Mouse (Mus musculus) heart, embryonic 13.5 days (tissue): ENCODE data around the gene Gtf2f2. TPM values are rescaled to one million over a fixed set of nuclear protein-coding genes. Genes with fewer than 3 reads are reported as not detected.
"Not testable (repeated sequence)": the region's sequence is repeated elsewhere in the genome, so short reads cannot be mapped to it uniquely, and the experiment has no call there.

Source experiments
- ATAC-seq: fragments of 200-750 bp; cut with Nextera tagmentation; 2 replicates; pipeline ENCODE4 v1.8.0; 2017; ENCODE audit warnings: moderate TSS enrichment; ENCODE audit not compliant: insufficient number of reproducible peaks, low FRiP score, low TSS enrichment; ENCODE audit errors: extremely low read depth
- H3K27ac ChIP-seq: fragments of 300-500 bp; sonication (generic); replicated peaks from 2 replicates; pipeline ENCODE4 v1.5.1; 2015; ENCODE audit warnings: moderate library complexity, mild to moderate bottlenecking, inconsistent platforms
- H3K27me3 ChIP-seq: fragments of 300-500 bp; sonication (generic); replicated peaks from 2 replicates; pipeline ENCODE4 v1.6.1; 2015; ENCODE audit warnings: mild to moderate bottlenecking, inconsistent platforms
- H3K36me3 ChIP-seq: fragments of 300-500 bp; sonication (generic); 2 replicates; pipeline ENCODE4 v1.6.1; 2015; ENCODE audit warnings: mild to moderate bottlenecking, inconsistent platforms
- H3K4me1 ChIP-seq: fragments of 300-500 bp; sonication (generic); 2 replicates; pipeline ENCODE4 v1.6.1; 2015; ENCODE audit warnings: inconsistent platforms
- H3K4me2 ChIP-seq: fragments of 300-500 bp; sonication (generic); 2 replicates; pipeline ENCODE4 v1.6.1; 2015; ENCODE audit warnings: inconsistent platforms, mild to moderate bottlenecking, moderate library complexity
- H3K4me3 ChIP-seq: fragments of 300-500 bp; sonication (generic); 2 replicates; pipeline ENCODE4 v1.5.1; 2015; ENCODE audit warnings: moderate library complexity, mild to moderate bottlenecking, inconsistent platforms
- H3K9ac ChIP-seq: fragments of 300-500 bp; sonication (generic); 2 replicates; pipeline ENCODE4 v1.6.1; 2015; ENCODE audit warnings: inconsistent platforms, mild to moderate bottlenecking, moderate library complexity
- H3K9me3 ChIP-seq: fragments of 300-500 bp; sonication (generic); 2 replicates; pipeline ENCODE4 v1.6.1; 2016; ENCODE audit warnings: inconsistent platforms
- WGBS: fragments of 180-500 bp; shearing (Covaris S2); methylation state at CpG from one replicate; pipeline ENCODE4 v1.1.7; 2015; ENCODE audit warnings: mixed read lengths; 5-methylcytosine and 5-hydroxymethylcytosine counted together
- polyA plus RNA-seq: library from polyadenylated mRNA; unstranded; fragments of >200 nt; fragmentation: Nextera tagmentation; extraction: Ambion mirVana; gene quantifications from 2 replicates; pipeline ENCODE4 v1.2.1, GENCODE M21; 2015

Gene Gtf2f2
- polyA plus RNA-seq, 1 experiment from 2014 or later: 26.9 TPM

- no peak overlapping the region for H3K9ac ChIP-seq
- no peak overlapping the region for H3K4me2 ChIP-seq
- H3K27me3 ChIP-seq: no peaks in the 10 kb centered on the region
- WGBS: 88% methylated on average over 9 of the region's 9 CpGs
- H3K4me3 ChIP-seq: no peak overlapping the region
- peaks cover 2% of the 10 kb centered on the region; the same call in 1 of the 2 replicates for H3K4me1 ChIP-seq
- no peak overlapping the region for H3K27ac ChIP-seq
- no peak for ATAC-seq
- no peaks in the 10 kb centered on the region for H3K9me3 ChIP-seq
- no peaks in the 10 kb centered on the region for H3K36me3 ChIP-seq
Observed at GRCm38 (mm10) chr14:75962250-75962649, 48.4 kb downstream of the Gtf2f2 start.

GRCm38 (mm10) chr14:75954766-75955165, 55.9 kb downstream of the Gtf2f2 start, which contains the start of gene Kctd4:
Gene Kctd4, plus strand, starts transcription at chr14:75955009.
- Histone ChIP-seq H3K27ac (no peak within 1 kb of the TSS), H3K27me3 (no peaks in the 10 kb centered on the region), H3K4me3 (no peak within 1 kb of the TSS), H3K4me1 (no peaks in the 10 kb centered on the region), H3K36me3 (no peaks in the 10 kb centered on the region), H3K4me2 (no peak within 1 kb of the TSS), H3K9me3 (no peaks in the 10 kb centered on the region), H3K9ac (no peak within 1 kb of the TSS)
- ATAC-seq: no peak
- WGBS: 83% methylated on average over 7 of the region's 7 CpGs

GRCm38 (mm10) chr14:75953011-75953410, 57.7 kb downstream of the Gtf2f2 start:
- Histone ChIP-seq H3K4me2 (no peak overlapping the region), H3K9ac (no peak overlapping the region), H3K4me1 (no peaks in the 10 kb centered on the region), H3K9me3 (no peaks in the 10 kb centered on the region), H3K27me3 (no peaks in the 10 kb centered on the region), H3K36me3 (peaks cover 6% of the 10 kb centered on the region), H3K4me3 (no peak overlapping the region), H3K27ac (no peak overlapping the region)
- ATAC-seq: no peak
- WGBS: 66% methylated on average over 2 of the region's 2 CpGs

- Histone ChIP-seq H3K4me1 (peaks cover 4% of the 10 kb centered on the region), H3K9me3 (no peaks in the 10 kb centered on the region), H3K27me3 (no peaks in the 10 kb centered on the region), H3K27ac (no peak overlapping the region), H3K4me3 (no peak overlapping the region), H3K36me3 (peaks cover 6% of the 10 kb centered on the region), H3K9ac (no peak overlapping the region), H3K4me2 (no peak overlapping the region)
- ATAC-seq: no peak
- WGBS: 46% methylated on average over 3 of the region's 3 CpGs
Observed at GRCm38 (mm10) chr14:75947674-75948073, 63.0 kb downstream of the Gtf2f2 start.

DNA sequence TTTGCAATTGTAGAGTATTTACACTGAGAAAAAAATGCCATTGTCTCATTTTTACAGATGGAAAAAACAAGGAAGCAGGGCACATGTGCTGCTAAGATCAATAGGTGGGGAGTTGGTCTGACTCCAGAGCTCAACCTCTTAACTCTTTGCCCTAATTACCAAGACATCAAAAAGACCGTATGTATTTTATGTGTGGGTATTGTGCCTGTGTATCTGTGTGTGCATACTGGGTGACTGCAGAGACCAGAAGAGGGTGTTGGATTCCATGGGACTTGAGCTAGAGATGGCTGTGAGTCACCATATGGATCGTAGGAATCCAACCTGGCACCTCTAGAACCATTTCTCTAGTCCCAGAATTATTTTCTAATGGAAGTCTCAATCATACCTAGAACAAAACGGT, 68.3 kb downstream of the Gtf2f2 start:
- Histone ChIP-seq H3K27me3 (no peaks in the 10 kb centered on the region), H3K36me3 (no peaks in the 10 kb centered on the region), H3K27ac (no peak overlapping the region), H3K9me3 (no peaks in the 10 kb centered on the region), H3K4me1 (no peaks in the 10 kb centered on the region), H3K4me2 (no peak overlapping the region), H3K4me3 (no peak overlapping the region), H3K9ac (no peak overlapping the region)
- ATAC-seq: no peak
- WGBS: 96% methylated on average over 3 of the region's 3 CpGs

GRCm38 (mm10) chr14:75941500-75941899, 69.2 kb downstream of the Gtf2f2 start:
- Histone ChIP-seq H3K27ac (no peak overlapping the region), H3K36me3 (no peaks in the 10 kb centered on the region), H3K4me2 (no peak overlapping the region), H3K9me3 (no peaks in the 10 kb centered on the region), H3K4me3 (no peak overlapping the region), H3K9ac (no peak overlapping the region), H3K4me1 (no peaks in the 10 kb centered on the region), H3K27me3 (no peaks in the 10 kb centered on the region)
- WGBS: 86% methylated on average over 1 of the region's 1 CpGs
- ATAC-seq: no peak

GRCm38 (mm10) chr14:75937714-75938113, 73.0 kb downstream of the Gtf2f2 start:
- Histone ChIP-seq H3K27ac (no peak overlapping the region), H3K4me1 (no peaks in the 10 kb centered on the region), H3K4me3 (no peak overlapping the region), H3K9ac (no peak overlapping the region), H3K9me3 (no peaks in the 10 kb centered on the region), H3K36me3 (no peaks in the 10 kb centered on the region), H3K4me2 (no peak overlapping the region), H3K27me3 (no peaks in the 10 kb centered on the region)
- ATAC-seq: no peak
- WGBS: 79% methylated on average over 1 of the region's 1 CpGs

DNA sequence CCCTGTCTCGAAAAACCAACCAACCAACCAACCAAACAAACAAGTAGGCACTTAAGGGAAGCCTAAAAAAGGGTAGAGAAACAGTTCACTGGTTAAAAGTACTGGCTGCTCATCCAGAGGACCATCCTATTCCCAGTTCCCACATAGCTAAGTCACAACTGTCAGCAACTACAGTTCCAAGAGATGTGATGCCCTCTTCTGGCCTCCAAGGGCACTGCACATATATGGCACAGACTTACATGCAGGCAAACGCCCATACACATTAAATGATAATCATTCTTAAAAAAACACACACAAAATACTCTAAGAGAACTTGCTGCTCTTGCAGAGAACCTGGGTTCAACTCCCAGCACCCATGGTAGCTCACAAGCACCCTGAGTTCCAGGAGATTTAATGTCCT, 76.3 kb downstream of the Gtf2f2 start:
- no peaks in the 10 kb centered on the region for H3K9me3 ChIP-seq
- H3K27ac ChIP-seq: no peak overlapping the region
- no peak overlapping the region for H3K4me2 ChIP-seq
- H3K4me3 ChIP-seq: no peak overlapping the region
- no peaks in the 10 kb centered on the region for H3K27me3 ChIP-seq
- no peaks in the 10 kb centered on the region for H3K36me3 ChIP-seq
- no peak overlapping the region for H3K9ac ChIP-seq
- no peaks in the 10 kb centered on the region for H3K4me1 ChIP-seq
- 83% methylated on average over 2 of the region's 2 CpGs for whole genome bisulfite sequencing
- ATAC-seq: no peak

GRCm38 (mm10) chr14:75931266-75931665, 79.4 kb downstream of the Gtf2f2 start:
- H3K27ac ChIP-seq: no peak overlapping the region
- H3K4me2 ChIP-seq: no peak overlapping the region
- no peaks in the 10 kb centered on the region for H3K9me3 ChIP-seq
- WGBS: 94% methylated on average over 23 of the region's 23 CpGs
- no peak for ATAC-seq
- H3K36me3 ChIP-seq: no peaks in the 10 kb centered on the region
- H3K27me3 ChIP-seq: no peaks in the 10 kb centered on the region
- H3K4me1 ChIP-seq: no peaks in the 10 kb centered on the region
- H3K9ac ChIP-seq: no peak overlapping the region
- no peak overlapping the region for H3K4me3 ChIP-seq

GRCm38 (mm10) chr14:75929713-75930112, 81.0 kb downstream of the Gtf2f2 start:
- whole genome bisulfite sequencing: 88% methylated on average over 8 of the region's 8 CpGs
- H3K4me3 ChIP-seq, H3K36me3 ChIP-seq, H3K4me1 ChIP-seq, H3K4me2 ChIP-seq, H3K27ac ChIP-seq, H3K27me3 ChIP-seq, ATAC-seq, H3K9me3 ChIP-seq, H3K9ac ChIP-seq: not testable (repeated sequence)

DNA sequence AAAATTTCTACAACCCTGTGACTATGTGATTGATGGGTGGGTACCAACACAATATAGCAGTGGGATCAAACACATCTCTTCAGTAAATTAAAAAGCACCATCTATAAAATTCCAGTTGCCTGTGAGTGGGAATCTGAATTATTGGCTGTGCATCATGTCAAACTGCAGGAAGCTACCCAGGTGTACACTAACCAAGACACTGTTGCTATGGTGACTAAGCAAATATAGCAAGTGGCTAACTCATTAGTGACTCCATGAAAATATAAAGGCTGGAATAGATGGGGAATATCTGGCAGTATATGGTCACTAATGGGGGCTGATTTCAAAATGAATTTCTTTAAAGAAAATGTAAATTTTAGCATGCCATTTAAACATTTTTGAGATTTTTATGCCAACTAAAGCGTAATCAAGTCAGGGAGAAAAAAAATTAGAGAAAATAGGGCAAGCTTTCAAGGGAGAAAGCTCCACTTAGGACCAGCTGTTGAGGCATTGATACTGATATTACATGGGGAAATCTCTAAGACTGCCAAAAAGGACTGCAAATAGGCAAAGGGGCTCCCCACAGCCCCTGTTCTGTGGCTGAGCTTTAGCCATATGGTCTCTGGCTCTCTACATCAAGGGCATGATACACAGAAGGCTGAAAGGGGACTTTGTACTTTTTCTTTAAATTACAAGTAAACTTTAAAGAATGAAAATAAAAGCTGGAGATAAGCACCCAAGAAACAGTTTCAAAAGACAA, 87.2 kb downstream of the Gtf2f2 start:
- no peaks in the 10 kb centered on the region for H3K27me3 ChIP-seq
- WGBS: 89% methylated on average over 1 of the region's 1 CpGs

GRCm38 (mm10) chr14:75912665-75913064, 98.0 kb downstream of the Gtf2f2 start:
- Histone ChIP-seq H3K4me1 (no peaks in the 10 kb centered on the region), H3K36me3 (peaks cover 13% of the 10 kb centered on the region), H3K27ac (no peak overlapping the region), H3K9me3 (no peaks in the 10 kb centered on the region), H3K9ac (no peak overlapping the region), H3K4me2 (no peak overlapping the region), H3K27me3 (no peaks in the 10 kb centered on the region), H3K4me3 (no peak overlapping the region)
- no peak for ATAC-seq
- WGBS: 96% methylated on average over 2 of the region's 2 CpGs

More for the DNA sequence above, 87.2 kb downstream of the Gtf2f2 start:
- Histone ChIP-seq H3K4me3 (no peak overlapping the region), H3K4me1 (no peaks in the 10 kb centered on the region), H3K4me2 (no peak overlapping the region), H3K36me3 (no peaks in the 10 kb centered on the region), H3K9ac (no peak overlapping the region), H3K27ac (no peak overlapping the region), H3K9me3 (no peaks in the 10 kb centered on the region)
- ATAC-seq: no peak
